Mouse (Mus musculus) neural tube, embryonic 10.5 days (tissue): ENCODE measurements at regions not wholly inside any gene's neighbourhood (a gene's known extent, or its start where the extent isn't known, plus 50 kb on each side); places are given as distances from the start of the nearest gene placed in this dataset.

Source experiments
- DNase-seq: peaks from one replicate; pipeline ENCODE4 v3.0.0-alpha.2; 2017; ENCODE audit warnings: low spot score; ENCODE audit errors: extremely low spot score

GRCm38 (mm10) chr4:12539184-12539791 is 367.5 kb upstream of the Fam92a start:
- DNase-seq: no peak

- peak; percentile 45 for DNase-seq
Measured at GRCm38 (mm10) chr4:12538694-12539121, 366.9 kb upstream of the Fam92a start.

- DNase-seq: no peak
Measured at GRCm38 (mm10) chr4:12538043-12538442, 366.2 kb upstream of the Fam92a start.

- no peak for DNase-seq
Measured at GRCm38 (mm10) chr4:12534151-12534550, 362.3 kb upstream of the Fam92a start.

- DNase-seq: no peak
Measured at GRCm38 (mm10) chr4:12532961-12533360, 361.1 kb upstream of the Fam92a start.

GRCm38 (mm10) chr4:12522358-12522757 is 350.5 kb upstream of the Fam92a start:
- no peak for DNase-seq

DNA sequence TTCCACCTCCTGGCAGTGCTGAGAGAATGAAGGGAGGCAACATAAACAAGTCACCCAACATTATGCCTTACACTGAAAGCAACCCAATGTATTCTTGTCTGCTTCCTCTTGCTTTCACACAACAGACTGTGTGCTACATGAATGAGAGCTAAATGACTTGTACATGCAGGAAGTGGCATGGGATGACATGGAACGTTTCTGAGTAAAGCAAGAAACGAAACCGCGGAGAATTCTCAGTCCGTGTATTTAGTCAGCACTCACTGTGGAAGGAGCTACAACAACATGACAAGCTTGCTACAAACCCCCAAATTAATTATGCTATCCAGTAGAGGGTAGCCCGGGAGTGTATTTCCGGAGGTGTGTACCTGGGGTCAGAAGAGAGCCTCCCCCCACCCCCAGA is 349.4 kb upstream of the Fam92a start:
- DNase-seq: no peak

DNA sequence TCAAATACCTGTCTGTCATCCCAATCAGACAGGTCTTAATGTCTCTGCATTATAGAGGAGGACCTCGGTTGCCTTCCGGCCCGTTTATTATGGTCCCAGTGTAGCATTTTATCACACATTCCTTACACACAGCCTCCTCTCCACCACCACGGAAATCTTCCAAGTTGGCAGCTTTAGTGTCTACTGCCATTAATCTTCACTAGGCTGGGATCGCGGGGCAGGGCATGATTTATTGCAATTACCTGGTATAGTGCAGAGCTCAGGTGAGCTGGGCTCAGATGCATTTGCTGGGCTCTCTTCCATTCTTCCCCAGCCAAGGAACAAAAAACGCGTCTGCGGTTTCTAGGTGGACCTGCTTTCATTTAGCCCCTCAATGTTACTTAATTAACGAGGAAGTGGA is 344.7 kb upstream of the Fam92a start:
- DNase-seq: no peak

DNA sequence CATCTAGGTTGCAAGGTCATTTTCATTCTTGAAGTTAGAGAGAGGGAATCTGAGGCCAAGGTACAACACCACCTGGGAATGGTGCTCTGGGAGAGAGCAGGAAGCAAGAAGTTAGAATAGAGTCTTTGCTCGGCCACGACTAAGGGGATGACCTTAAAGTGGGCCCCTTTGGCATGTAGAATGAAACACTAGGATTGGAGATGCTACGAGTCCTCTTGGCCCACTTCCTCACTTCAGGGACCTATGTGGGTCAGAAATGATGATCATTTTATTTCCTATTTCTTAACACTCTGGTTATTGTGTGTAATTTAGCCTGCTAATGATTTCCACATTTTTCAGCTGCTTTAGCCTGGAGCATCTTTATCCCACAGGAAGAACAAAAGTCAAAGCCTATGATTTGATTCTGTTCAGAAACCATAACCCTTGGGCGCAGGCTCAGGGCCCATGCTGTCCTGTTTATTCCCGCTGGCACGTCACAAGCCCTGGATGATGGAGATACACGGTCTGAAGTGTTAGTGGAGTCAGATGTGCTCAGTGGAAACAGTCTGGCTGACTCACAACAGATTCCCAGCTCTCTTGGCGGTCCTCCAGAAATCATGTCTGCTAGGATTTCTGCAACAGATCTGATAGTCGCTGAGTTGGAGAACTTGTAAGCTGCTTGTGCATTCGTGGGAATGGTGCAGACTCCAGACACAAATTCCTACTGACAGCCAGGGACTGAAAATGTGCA is 340.0 kb upstream of the Fam92a start:
- DNase-seq: no peak

- DNase-seq: no peak
Measured at GRCm38 (mm10) chr4:12506851-12507551, 335.2 kb upstream of the Fam92a start.

- no peak for DNase-seq
Measured at GRCm38 (mm10) chr4:12501086-12501485, 329.3 kb upstream of the Fam92a start.

DNA sequence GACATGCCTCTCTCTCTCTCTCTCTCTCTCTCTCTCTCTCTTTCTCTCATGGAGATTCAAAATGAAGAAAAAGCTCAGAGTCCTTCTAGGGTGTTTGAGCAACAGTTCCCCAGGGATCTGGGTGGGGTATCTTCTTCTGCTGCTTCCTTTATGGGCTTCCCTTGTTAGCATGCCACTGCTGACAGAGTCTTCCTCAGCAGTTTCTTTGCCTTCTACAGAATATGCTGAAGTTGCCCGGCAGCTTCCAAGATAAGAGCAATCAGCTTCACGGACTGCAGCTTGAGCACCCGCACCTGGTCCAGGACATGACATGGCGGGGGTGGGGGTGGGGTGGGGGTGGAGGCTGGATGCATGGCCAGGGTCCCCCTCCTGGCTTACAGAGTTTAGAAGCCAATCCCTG is 326.6 kb upstream of the Fam92a start:
- no peak for DNase-seq

DNA sequence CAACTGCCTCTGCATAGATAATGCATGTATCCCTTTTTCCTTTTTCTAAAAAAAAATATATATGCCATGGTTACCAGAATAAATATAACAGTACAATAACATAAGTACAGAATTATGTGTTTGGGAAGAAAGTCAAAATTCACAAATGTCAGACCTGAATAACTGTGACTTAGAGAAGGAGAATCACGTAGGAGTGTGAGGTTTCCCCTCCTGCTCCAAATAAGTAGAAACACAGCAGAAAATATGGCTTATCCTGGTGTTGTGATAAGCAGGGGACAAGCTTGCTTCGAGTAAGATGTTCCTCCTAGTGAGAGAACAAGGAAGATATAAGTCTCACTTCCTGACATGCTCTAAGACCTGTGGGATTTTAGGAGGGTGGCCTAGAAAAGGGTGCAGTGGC is 320.7 kb upstream of the Fam92a start:
- no peak for DNase-seq

- no peak for DNase-seq
Measured at GRCm38 (mm10) chr4:12491306-12491705, 319.5 kb upstream of the Fam92a start.

DNA sequence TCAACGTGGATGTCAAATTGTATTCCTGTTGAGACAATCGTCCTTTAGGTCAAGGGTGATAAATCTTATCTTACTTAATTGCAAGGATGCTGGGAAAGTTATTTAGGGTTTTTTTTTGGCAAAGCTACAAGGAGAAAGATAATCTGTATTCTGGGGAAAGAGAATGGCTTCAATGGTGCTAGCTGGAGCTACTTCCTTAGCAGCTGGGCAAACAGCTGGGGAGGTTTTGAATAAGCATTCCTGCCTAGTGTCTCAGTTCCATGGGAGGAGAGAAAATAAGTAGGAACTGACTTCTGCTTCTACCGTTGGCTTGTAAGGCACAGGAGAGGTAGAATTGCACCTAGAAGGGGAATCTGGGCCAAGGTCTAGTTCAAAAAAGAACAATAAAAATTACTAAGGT is 318.3 kb upstream of the Fam92a start:
- DNase-seq: no peak

- no peak for DNase-seq
Measured at GRCm38 (mm10) chr4:12489358-12489757, 317.5 kb upstream of the Fam92a start.

DNA sequence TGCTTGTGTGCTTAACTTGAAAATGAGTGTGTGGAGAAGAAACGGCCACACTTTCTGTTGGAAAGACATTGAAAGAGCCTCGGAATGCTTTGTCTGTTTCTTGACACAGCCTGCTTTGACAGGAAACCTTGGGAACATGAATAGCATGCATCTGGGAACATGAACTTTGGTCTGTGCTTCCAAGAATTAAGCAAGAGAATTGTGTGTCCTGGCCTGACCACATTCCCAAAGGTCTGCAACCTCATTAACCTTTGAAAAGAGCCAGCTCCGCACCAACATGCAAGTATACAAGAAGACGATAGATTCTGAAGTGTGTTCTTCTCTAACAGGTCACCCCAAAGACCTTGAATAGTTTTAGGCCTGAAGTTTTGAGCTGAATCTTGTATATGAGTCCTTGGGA is 309.7 kb upstream of the Fam92a start:
- DNase-seq: no peak

- no peak for DNase-seq
Measured at GRCm38 (mm10) chr4:12476717-12477116, 304.9 kb upstream of the Fam92a start.

- DNase-seq: no peak
Measured at GRCm38 (mm10) chr4:12474981-12475568, 303.3 kb upstream of the Fam92a start.

DNA sequence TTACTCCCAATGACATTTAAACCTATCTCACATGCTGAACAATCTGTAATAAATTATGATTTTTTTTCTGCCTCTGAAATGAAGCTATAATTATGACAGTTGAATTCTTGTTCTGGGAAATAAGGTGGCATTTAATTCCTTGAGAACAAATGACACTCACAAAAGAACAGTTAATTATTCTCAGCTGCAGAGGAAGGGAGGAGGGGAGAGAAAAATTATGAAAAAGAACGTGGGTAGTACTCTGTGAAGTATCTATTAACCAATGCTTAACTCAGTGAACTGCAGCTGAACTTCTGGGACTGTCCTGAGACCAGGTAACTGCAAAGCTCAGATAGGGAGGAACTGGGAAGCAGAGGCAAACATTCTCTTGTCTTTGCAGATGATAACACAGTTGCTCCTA is 302.6 kb upstream of the Fam92a start:
- no peak for DNase-seq

- no peak for DNase-seq
Measured at GRCm38 (mm10) chr4:12461701-12462100, 289.9 kb upstream of the Fam92a start.

- no peak for DNase-seq
Measured at GRCm38 (mm10) chr4:12461251-12461650, 289.4 kb upstream of the Fam92a start.
